Mouse (Mus musculus): ENCODE measurements around the gene 9930104L06Rik. TPM values are rescaled to one million over a fixed set of nuclear protein-coding genes. Genes with fewer than 3 reads are reported as not detected.

Gene 9930104L06Rik
- polyA plus RNA-seq, 1 experiment, result 3.9 TPM

Other genes with a start within 250 kb of the 9930104L06Rik start
- gene Utp11, start 243.4 kb upstream of the 9930104L06Rik start, polyA plus RNA-seq (2012; ENCODE audit: insufficient read depth, insufficient read length, missing spikeins), result 20.9 and 27.6 TPM in 2 replicates
- gene Fhl3, start 236.3 kb upstream of the 9930104L06Rik start, polyA plus RNA-seq (2012; ENCODE audit: insufficient read depth, insufficient read length, missing spikeins), result 10.7 and 14.1 TPM in 2 replicates
- 19.2 and 21.2 TPM in 2 replicates for gene Sf3a3, start 222.3 kb upstream of the 9930104L06Rik start, polyA plus RNA-seq (2012; ENCODE audit: insufficient read depth, insufficient read length, missing spikeins)
- gene Inpp5b, start 195.2 kb upstream of the 9930104L06Rik start, polyA plus RNA-seq (2012; ENCODE audit: insufficient read depth, insufficient read length, missing spikeins), result 9.0 and 15.7 TPM in 2 replicates
- 6.2 and 6.9 TPM in 2 replicates for gene Mtf1, start 134.9 kb upstream of the 9930104L06Rik start, polyA plus RNA-seq (2012; ENCODE audit: insufficient read depth, insufficient read length, missing spikeins)
- 15.8 and 17.4 TPM in 2 replicates for gene Yrdc, start 86.4 kb upstream of the 9930104L06Rik start, polyA plus RNA-seq (2012; ENCODE audit: insufficient read depth, insufficient read length, missing spikeins)
- gene 1110065P20Rik, start 85.9 kb upstream of the 9930104L06Rik start, polyA plus RNA-seq (2012; ENCODE audit: insufficient read depth, insufficient read length, missing spikeins), result 37.8 and 44.1 TPM in 2 replicates
- 0.42 TPM in 1 of 2 replicates, not detected in the other for gene Maneal, start 74.9 kb upstream of the 9930104L06Rik start, polyA plus RNA-seq (2012; ENCODE audit: insufficient read depth, insufficient read length, missing spikeins)
- gene Epha10, start 56.1 kb upstream of the 9930104L06Rik start, polyA plus RNA-seq (2012; ENCODE audit: insufficient read depth, insufficient read length, missing spikeins), result not detected in 2 replicates
- gene Cdca8, start 2.3 kb downstream of the 9930104L06Rik start, polyA plus RNA-seq (2012; ENCODE audit: insufficient read depth, insufficient read length, missing spikeins), result not detected in 2 replicates
- gene Rspo1, start 49.4 kb downstream of the 9930104L06Rik start, polyA plus RNA-seq (2012; ENCODE audit: insufficient read depth, insufficient read length, missing spikeins), result not detected in 2 replicates
- 25.0 and 26.6 TPM in 2 replicates for gene Gnl2, start 79.5 kb downstream of the 9930104L06Rik start, polyA plus RNA-seq (2012; ENCODE audit: insufficient read depth, insufficient read length, missing spikeins)
- gene Dnali1, start 128.7 kb downstream of the 9930104L06Rik start, polyA plus RNA-seq (2012; ENCODE audit: insufficient read depth, insufficient read length, missing spikeins), result not detected in 2 replicates
- 8.0 and 9.0 TPM in 2 replicates for gene Snip1, start 129.6 kb downstream of the 9930104L06Rik start, polyA plus RNA-seq (2012; ENCODE audit: insufficient read depth, insufficient read length, missing spikeins)
- 15.2 and 16.5 TPM in 2 replicates for gene Meaf6, start 148.1 kb downstream of the 9930104L06Rik start, polyA plus RNA-seq (2012; ENCODE audit: insufficient read depth, insufficient read length, missing spikeins)
- gene Zc3h12a, start 190.8 kb downstream of the 9930104L06Rik start, polyA plus RNA-seq (2012; ENCODE audit: insufficient read depth, insufficient read length, missing spikeins), result 3.1 and 5.4 TPM in 2 replicates

Measured in brown adipose tissue, adult 24 weeks (tissue).